Mouse (Mus musculus) thymus, postnatal 4 days (tissue): ENCODE measurements around the gene Grin2b.

ENCODE experiments used
- DNase-seq: peaks from one replicate; pipeline ENCODE4 v3.0.0; 2021

Grin2b gene

DNA sequence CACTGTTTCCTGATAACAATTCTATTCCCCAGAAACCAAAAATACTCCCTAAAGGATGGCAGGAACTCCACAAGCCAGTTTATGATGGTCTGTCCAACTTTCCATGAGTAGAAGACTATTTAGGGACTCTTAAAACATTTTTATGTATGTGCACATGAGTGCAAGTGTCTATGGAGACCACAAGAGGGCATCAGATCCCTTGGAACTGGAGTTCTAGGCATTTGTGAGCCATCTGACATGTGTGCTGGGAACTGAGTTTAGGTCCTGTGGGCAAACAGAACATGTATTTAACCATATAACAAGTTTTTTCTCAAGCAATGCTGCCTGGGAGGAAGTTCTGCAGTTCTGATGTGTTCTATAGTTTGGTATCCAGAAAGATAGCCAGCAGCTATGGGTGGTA, 501.3 kb downstream of the Grin2b start:
- no peak for DNase-seq
